Mouse (Mus musculus): ENCODE results near the gene Gm20388.

DNA sequence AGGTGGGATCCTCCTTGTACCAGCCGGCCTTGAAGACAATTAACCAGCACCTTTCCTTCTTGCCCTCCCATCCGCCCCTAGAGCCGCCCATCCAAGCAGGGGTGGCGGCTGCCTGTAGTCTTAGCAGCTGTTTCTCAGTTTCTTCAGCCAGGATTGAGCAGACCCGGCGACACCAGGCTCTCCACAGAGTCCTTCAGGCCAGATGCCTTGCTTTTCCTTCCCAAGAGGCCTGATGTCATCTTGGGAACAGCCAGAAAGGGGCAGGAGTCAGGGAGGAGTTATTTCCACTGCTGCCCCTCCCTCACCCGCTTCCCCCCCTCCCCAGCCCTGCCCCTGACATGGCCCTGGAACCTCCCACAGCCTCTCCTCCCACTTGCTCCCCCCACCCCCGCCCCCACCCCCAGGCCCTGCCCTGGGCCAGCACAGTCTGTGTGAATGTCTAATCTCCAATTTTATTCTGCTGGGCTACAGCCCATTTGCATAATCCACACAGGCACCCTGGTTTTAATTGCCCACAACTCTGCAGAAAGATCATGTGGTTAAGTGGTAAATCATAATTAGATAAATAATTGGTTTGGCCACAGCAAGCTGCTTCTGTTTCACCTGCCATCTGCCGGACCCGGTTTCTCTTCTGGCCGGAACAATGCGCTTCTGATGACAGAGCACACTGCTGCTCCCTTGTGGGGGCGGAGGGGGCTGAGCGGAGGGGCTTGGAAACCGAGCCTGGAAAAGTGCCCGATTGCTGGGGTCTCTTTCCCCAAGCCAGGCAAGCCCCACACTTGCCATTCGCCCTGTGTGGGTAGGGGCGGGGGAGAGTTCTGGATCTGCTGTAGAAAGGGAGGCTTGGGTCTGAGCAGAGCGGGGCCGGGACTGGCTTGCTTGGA lies 610.3 kb downstream of the Gm20388 start:
- TF ChIP-seq CTCF (IDR thresholded peaks at IDR 0.05; ENCODE audit: borderline replicate concordance, insufficient read depth, low read depth, low read length) (peak; percentile 44; the same call in 1 of the 2 replicates), POLR2A (IDR thresholded peaks at IDR 0.05; ENCODE audit: borderline replicate concordance, insufficient read depth, low read length) (no peak)
